Mouse (Mus musculus): ENCODE data around the gene Zfp609.

The Zfp609 gene

DNA sequence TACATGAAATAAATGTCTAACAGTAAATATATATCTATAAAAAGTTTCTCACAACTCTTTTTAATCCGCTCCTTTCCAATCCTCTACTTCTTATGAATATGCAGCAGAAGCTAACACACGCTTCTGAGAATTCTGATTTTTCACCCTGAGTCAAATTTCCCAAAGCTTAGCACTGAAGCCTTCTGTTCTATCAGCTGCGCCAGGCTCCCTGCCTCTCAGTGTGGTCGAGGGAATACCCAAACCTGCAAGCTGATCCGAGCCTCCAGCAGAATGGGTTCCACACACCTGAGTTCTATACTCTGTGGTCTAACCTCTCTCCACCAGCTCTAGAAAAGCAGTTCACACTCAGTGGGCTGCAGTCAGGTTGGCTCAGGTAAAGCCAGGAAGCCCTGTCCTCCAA lies 68.1 kb downstream of the Zfp609 start:
- DNase-seq, result peak; percentile 41

DNA sequence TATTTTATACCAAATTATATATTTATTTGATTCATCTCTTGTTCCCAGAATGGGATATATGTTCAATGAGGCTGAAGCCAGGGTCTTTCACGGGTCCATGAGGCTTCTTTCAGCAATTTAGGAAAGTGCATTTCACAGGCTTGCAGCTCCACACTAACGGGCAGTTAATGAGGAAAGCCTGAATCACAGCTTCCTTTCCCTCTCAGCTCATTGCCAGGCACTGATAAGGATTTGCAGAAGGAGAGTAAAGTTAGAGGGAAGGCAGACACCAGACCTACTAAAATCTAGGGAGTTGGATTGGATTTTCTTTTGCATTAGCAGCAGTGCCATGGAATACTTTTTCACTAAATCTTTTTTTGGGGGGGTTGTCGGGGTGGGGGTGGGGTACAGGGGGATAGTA lies 69.5 kb downstream of the Zfp609 start:
- no peak for DNase-seq

DNA sequence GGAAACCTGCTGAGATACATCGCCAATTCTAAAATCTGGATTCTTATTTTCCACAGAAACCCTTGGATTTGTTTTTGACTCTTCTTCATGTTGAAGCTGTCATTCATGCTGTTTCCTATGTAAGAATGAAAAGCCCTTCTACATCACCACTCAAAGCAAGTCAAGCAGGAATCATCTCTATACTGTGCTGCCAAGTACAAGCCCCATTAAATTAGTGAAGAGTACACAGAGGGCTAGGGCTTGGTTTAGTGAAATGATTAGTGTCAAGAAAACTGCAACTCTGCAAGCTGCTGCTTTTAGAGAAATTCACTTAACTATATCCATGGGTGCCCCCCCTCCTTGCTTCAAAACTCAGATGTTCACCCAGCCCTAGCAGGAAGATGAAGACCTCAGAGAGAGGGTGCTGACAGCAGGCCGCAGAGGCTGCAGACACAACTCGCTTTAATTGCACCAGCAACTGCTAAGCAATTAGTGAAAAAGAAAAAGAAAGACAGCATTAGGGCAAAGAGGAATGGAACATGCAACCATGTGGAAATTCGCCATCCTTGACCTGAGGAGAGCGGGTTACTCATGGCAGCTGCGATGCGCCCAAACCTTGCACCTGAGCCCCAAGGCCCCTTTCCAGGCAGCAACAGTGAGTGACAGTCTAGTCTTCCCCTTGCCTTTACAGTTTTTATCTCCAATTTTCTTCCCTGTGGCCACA lies 71.5 kb downstream of the Zfp609 start:
- DNase-seq, result no peak

DNA sequence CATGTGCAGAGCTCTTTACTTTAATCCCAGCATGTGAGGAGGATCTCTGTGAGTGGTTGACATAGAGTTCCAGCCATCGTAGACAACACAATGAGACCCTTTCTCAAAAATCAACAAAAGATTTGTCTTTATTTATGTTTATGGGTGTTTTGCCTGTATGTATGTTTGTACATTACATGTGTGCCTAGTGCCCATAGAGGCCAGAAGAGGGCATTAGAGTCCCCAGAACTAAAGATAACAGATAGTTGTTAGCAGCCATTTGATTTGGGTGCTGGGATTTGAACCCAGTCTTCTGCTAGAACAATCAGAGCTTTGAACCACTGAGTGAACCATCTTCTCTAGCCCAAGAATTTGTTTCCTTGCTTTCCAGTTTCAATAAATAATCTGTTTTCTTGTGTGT lies 72.2 kb downstream of the Zfp609 start:
- DNase-seq, result no peak

DNA sequence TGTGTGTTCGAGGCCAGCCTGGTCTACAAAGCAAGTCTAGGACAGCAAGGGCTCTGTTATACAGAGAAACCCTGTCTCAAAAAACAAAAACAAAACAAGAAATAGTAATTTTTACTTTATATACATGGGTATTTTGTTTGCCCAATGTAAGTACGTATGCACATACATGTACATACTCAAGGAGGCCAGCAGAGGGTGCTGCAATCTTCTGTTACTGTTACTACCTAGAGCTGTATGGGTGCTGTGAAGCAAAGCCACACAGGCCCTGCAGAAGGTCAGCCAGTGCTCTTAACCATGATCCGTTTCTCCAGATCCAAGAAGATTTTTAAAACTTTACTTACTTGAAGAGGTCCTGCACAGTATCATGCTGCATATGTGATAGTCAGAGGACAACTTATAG lies 74.7 kb downstream of the Zfp609 start:
- DNase-seq, result no peak

DNA sequence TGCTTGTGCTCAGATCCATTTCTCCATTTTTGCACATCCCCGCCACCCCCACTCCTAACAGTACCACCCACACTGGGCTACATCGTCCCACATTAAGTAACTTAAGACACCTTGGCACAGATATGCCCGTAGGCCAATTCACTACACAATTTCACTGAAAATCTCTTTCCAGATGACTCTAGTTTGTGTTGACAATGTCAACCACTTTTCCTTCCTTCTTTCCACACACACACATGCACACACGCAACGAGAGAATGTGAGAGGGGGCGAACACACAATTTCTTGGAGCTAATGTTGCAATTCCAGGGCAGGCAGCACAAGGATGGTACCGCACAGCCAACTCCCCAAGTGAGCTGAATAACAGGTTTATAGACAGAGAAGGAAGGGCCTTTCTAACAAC lies 75.5 kb downstream of the Zfp609 start:
- no peak for DNase-seq

DNA sequence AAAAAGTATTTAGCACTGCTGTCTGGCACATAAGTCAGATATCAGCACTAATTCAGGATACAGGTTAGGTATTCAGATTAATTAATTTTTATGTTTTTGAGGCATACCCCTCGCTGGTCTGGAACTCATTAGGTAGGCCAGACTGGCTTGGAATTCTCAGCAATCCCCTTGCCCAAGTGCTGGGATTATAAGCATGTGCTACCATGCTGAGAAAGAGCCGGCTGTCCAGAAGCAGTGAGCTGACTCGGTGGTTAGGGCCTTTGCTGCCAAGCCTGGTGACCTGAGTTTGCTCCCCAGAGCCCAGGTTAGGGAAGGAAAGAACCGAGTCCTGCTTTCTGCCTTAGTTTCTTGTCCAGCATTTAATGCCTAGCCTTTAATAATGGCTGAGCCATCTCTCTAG lies 79.3 kb downstream of the Zfp609 start:
- no peak for DNase-seq

DNA sequence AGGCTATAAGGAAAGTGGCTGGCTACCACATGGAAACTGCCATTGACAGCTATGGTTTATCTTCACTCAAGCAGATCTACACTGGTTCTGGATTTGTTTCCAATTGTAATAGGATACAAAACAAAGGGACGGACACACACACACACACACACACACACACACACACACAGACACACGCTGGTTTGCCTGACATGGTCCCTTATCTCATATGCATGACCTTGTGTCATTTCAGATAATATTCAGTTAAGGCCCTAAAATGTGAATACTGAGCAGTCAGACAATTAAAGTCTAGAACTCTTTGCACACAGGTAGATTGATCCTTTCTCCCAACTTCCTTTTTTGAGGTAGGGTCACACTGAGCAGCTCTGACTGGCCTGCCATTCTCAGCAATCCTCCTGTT lies 80.9 kb downstream of the Zfp609 start:
- DNase-seq, result no peak

DNA sequence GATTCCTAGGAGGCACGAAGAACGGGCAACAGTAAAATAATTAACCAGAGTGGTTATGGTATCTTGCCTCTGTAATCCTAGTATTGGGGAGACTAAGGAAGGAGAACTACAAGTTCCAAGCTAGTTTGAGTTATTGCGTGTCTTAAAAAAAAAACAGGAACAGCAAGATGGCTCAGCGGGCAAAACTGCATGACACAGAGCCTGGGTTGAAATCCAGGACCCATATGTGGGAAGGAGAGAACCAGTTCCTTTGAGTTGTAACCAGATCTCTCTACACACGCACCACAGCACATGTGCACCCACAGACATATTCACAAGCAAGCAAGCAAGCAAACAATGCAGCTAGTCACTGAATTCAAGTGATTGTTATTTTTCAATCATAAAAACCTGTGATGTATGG lies 81.9 kb downstream of the Zfp609 start:
- no peak for DNase-seq

DNA sequence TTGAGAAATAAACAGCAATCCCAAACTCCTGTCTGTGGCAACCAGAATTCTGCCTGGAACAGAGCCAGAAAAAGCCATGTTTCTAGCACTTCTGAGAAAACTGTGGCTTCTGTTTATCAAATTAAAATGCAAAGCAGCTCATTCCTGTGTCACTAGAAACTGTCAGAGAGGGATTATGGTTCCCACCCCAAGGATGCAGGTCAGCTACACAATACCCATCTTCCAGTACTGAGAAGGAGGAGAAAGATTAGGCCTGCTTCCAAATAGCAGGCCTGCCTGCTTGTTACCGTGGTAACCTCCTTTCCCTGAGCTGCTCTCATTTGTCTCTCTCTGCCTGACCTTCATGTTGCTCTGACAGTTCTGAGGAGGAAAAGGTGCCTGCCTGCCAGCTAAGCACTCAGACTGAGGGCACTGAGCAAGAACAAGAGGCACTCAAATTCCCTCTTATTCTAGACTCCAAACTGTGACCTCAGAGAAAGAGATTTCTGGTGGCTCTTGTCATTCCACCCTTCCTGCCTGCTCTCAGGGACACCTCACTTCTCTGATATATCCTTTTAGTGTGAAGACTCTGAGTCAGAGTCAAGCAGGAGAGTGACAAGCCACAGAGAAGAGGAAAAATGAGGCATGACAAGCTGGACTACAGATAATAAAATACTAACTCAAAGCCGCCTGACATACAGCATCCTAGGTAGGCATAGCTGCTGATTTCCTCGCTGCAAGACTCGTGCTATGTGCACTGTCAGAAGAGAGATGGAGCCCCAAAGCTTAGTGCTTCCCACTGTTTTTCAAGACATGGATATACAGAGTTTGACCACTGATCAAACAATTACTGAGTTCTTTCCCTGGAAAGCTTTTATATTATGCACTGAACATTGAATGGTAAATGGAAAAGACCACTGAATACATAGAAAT lies 82.9 kb downstream of the Zfp609 start:
- peak; percentile 88 for DNase-seq

DNA sequence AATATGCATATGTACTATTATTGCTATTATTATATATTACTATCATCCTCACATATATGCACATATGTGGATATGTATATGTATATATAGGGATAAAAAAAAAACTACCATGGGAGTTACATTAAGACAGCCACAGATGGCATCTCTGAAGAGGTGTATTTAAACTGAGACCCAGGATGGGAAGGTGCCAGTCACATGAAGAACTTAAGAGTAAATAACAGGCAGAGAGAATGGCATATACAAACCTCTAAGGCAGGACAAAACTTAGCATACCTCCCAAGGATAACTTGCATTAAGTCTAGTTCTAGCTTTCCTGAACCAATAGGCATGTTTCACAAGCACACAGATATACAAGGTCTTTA lies 83.6 kb downstream of the Zfp609 start:
- DNase-seq, result no peak

DNA sequence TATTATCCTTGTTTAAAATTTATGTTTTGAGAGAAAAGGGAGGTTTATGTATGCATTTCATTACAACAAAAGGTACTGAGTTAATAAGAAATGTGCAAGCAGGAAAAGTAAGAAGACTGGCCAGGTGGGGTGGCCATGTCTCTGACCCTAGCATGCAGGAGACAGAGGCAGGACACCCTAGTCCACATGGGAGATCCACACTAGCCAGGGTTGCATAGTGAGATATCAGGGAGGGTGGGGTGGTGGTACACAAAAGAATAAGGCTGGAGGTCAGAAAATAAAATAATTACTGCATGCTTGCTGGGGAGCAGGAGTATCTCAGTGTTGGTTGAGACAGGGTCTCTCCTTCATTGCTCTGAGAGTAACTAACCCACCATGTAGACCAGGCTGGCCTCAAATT lies 84.0 kb downstream of the Zfp609 start:
- no peak for DNase-seq

DNA sequence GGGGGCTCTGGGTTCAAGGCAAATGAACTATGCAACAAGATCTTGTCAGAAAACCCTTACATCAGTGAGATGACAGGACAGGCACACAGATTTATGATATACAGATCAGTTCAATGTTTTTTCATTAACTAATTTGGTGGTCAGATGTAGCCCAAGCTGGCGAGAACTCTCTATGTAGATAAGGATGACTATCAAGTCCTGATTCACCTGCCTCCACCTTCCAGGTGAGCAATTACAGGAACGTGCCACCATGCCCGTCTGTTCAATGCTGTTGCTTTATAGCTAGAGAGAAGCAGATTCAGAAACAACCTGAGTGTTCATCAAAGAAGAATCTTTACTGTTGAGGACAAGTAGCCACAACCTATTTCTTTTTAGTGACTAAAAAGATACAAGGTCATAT lies 84.6 kb downstream of the Zfp609 start:
- no peak for DNase-seq

DNA sequence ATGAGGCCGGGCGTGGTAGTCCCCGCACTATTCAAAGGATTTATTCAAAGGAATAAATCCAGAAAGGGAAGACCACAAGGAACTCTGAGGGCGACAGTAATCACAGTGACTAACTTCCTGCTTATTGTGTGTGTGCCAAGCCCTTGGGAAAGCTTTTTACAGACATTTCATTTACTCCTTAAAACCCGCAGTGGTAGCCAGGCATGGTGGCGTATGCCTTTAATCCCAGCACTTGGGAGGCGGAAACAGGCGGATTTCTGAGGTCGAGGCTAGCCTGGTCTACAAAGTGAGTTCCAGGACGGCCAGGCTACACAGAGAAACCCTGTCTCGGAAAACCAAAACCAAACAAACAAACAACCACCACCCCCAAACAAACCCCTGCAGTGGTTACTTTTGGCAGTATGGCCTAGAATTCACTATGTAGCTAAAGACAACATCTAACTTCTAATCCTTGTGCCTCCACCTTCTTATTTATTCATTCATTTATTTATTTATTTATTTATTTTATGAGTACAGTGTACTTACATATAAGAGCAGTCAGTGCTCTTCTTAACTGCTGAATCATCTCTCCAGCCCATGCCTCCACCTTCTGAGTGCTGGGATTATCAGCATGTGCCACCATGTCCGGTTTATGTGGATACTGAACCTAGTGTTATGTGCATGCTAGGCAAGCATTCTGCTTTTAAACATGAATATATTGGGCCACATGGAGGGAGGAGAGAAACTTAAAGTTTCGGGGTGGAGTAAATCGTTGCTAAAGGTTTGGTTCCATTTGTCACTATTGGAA lies 86.1 kb downstream of the Zfp609 start:
- no peak for DNase-seq

DNA sequence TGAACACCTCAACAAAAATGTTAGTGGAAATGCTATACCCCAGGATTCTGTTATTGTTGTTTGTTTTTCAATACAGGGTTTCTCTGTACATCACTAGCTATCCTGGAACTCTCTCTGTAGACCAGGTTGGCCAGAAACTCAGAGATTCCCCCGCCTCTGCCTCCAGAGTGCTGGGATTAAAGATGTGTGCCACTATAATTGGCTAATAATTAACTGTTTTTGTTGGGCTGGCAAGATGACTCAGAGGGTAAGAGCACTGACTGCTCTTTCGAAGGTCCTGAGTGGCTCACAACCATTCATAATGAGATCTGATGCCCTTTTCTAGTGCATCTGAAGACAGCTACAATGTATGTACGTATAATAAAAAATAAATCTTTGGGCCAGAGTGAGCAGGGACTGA lies 92.4 kb downstream of the Zfp609 start:
- DNase-seq, result no peak

DNA sequence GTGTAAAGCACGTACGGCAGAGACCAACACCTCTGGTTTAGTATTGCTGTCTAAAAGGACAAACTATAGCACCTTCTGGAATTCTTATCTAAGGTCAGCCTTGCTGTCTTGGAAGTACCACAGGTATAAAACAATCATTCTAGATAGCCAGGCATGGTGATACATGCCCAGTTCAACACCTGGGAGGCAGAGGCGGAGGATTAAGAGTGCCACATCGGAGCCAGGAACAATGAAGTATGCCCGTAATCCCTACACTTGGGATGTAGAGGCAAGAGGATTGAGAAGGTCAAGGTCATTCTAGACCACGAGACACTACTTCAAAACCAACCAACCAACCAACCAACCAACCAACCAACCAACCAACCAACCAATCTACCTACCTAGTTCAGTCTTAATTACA lies 98.8 kb downstream of the Zfp609 start:
- DNase-seq, result no peak

DNA sequence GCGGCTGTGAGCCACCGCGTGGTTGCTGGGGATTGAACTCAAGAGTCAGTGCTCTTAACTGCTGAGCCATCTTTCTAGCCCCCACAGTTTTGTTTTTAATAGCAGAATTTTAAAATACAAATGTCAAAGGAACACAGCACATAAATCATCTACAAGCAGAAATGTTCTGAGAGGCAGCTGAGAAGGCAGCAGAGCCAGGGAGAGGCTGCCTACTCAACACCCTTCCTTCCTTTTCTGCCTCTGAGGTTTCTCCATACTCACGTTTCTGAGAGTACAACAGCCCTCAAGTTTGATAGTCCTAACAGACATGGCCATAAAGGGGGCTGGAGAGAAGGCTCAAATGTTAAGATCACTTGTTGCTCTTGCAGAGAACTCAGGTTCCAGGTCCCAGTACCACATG lies 99.9 kb downstream of the Zfp609 start:
- no peak for DNase-seq

DNA sequence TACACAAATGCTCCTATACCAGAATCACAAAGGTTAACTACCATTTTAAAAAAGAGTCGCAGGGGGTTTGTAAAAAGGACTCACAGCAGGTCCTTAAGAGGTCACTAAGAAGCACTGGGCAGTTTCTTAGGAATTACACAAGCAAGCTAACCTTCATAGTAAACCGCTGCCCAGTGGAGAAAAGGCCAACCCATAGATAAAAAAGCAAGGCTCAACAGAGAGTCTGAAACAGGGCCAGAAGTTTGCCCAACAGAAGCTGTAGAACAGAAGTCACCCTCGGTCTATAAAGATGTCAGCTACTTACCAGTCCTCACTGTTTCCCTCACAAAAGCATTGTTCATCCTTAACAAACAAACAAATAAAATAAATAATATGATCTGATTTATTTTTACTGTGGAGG lies 100.9 kb downstream of the Zfp609 start:
- no peak for DNase-seq

DNA sequence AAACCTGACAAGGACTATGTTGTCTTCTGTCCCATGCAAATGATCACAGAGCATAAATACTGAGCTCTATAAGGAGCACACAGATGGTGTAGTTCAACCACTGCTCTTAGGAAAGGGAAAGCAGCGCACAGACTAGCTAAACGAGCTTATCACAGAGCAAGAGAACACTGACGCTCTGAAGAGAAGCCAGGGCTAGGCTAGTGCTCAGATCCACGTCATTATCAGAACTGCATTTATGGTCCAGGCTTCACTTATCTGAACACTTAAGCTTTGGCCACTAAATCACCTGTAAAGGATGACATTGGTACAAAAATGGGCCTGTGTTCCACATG lies 102.1 kb downstream of the Zfp609 start:
- no peak for DNase-seq

DNA sequence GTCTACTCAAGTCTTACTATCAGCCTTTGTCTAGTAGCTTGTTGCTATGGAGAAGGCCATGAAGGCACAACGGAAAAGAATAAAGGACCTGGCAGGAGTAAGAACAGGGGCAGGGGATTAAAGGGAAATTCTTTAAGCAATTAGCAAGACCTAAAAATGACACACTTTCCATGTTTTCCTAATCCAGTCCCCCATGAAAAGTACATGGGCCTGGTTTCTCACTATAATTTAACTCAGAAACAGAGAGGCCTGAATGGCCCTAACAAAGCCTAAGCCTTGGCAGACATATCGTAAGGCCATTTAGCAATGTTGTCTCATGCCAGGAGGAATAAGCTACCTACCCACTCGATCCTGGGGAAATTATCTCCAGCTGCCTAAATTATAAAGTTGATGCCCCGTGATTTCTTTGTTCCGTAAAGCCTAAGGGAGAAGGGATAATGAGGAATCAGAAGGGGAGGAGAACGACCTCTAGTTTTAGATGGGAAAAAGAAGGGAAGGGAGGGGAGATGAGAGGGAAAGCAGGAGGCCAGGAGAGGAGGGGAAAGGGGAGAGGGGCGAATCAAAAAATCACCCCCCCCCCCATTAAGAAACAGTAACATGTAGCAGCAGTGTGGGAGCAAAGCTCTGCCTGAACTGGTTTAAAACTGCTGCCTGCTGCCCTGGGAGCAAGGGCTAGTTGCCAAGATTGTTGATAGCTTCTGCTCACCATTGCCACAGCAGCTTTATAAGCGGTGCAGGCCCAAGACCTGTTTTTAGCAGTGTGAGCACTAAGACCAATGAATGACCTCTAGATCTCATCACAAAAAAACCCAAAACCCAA lies 102.7 kb downstream of the Zfp609 start:
- peak; percentile 71 for DNase-seq

DNA sequence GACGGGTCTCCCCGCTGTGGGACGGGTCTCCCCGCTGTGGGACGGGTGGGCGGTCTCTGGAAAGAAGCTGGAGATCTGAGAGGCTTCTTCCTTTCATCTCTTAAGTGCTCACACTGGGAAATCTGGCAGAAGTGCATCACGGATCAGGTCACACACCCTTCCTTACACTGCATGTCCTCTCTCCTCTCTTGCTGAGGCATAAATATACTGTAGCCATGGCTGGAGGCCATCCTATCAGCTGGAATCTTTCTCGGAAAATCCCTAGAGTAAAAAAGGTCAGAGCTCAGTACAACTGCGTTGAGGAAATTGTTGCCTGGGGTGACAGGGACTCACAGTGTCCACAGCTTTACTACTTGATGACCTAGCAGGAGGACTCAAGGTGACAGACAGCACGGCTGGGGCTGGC lies 106.2 kb downstream of the Zfp609 start:
- DNase-seq, result no peak

DNA sequence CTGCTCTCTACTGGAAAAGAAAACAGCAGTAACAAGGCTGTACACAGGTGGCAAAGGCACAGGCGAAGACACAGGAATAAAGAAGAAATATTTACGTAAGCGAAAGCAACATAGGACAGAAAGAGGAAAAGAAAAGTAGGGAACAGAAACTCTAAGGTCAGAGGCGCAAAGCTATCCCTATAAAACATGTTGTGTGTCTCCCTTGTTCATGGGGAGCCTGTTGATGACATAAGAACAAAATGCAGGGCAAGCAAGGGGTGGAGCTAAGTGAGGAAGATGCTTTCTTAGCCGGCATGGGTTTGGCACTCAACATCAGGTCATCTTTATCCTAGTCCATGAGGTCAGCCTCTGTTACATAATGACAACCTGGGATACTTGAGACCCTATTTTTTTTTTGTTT lies 109.2 kb downstream of the Zfp609 start:
- DNase-seq, result no peak

Measured in cerebellum, adult 9-10 months (tissue).